Mouse (Mus musculus) right cerebral cortex, postnatal 25 days (tissue): ENCODE results near the gene Dst.

Experiments
- DNase-seq: peaks from one replicate; pipeline ENCODE4 v3.0.0; 2022

Gene Dst

DNA sequence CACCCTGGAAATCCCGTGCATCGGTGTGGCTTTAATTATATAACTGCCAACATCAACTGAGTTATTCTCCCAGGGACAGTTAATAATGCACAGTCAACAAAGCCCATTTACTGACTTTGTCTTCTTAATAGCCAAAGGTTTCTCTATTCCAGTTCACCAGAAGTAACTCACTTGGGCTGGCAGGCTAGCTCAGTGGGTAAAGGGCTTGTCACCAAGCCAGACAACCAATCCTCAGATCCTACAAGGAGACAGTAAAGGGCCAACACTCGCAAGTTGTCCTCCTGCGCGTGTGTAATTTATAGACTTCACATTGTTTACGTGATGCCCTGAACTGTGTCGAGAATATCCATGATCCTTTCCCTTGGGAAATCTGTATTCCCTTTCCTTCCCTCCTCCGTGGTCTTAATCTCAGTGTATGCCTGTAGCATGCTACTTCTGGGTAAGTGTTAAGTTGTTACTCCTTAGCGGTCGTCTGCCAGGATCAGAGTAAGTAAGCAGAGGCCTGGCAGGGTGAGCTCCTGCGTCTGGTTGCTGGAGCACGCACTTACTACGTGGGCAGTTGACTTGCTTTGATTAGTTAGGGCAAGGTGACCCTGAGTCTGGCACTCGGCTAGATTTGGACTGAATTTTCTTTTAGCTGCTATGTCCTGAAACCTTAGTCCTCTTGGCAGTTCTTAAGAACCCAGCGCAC, 338.1 kb downstream of the Dst start:
- DNase-seq = no peak

DNA sequence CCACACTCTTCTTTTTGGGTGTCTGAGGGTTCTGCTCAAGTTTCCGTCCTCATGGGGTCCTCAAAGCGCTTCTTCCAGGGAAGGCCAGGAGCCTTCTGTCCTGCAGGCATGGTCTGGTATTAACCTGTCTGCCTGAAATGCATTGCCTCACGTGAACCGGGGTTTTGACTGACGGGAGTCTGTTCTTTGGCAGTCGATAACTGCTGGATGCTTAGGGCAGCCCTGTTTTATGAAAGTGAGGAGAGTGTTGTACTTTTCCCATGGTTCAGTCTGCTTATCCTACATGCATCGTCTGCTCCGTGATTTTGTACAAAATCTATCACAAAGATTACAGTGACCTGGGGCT, 338.6 kb downstream of the Dst start:
- no peak for DNase-seq

GRCm38 (mm10) chr1:34251137-34251536, 343.1 kb downstream of the Dst start:
- no peak for DNase-seq

DNA sequence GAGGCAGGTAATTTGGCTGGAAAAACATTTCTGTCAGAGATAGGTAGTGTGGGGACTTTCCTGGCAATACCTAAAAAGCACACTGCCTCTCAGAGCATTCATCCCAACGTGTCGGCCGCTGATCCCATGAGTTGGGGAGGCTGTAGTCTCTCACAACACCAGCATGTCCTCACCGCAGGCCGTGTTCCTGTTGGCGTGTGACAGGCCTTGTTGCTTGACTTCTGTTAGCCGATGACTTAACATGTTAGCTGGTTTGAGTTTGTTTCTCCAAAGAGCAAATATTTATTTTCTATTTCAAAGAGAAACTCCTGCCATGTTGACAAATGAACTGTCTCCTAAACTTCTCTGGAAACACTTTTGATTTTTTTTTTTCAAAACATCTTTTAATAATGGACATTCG, 344.2 kb downstream of the Dst start:
- DNase-seq = no peak

- DNase-seq = no peak
Measured at GRCm38 (mm10) chr1:34253876-34254275, 345.9 kb downstream of the Dst start.

GRCm38 (mm10) chr1:34259898-34260297, 351.9 kb downstream of the Dst start:
- DNase-seq = no peak

- no peak for DNase-seq
Measured at GRCm38 (mm10) chr1:34261011-34261410, 353.0 kb downstream of the Dst start.

GRCm38 (mm10) chr1:34268520-34268919, 360.5 kb downstream of the Dst start:
- DNase-seq = no peak

DNA sequence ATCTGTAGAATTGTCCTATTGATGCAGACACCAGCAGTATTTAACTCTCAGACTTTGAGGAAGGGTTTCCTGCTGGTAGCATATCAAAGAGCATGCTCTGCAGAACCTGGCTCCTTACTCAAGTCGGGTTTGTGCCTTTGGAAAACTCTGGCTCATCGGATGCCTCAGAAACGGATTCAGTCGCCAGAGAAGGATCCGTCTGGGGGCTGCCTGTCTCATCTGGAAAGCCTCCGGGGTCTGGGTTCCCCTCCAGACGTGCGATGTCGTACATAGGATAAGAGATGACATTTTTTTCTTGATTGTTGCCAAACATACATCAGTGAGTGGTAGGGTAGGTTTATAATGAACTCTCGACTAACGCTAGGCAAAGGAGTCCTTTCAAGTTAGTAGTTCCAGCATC, 361.6 kb downstream of the Dst start:
- no peak for DNase-seq

DNA sequence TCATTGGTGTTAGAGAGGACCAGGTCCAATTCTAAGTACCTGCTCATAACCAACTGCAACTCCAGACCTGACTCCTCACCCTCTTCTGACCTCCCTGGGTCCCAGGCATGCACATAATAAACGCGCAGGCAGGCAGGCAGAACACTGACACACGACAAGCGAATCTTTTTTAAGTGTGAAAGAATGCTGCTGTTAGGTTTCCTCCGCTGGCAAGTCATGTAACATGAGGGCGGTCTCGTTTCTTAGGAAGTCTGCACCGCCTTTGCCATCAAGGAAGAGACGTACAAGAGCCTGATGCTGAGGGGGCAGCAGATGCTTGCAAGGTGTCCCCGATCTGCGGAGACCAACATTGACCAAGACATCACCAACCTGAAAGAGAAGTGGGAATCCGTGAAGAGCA, 365.9 kb downstream of the Dst start:
- DNase-seq = no peak

- no peak for DNase-seq
Measured at GRCm38 (mm10) chr1:34275787-34276186, 367.8 kb downstream of the Dst start.

- DNase-seq = no peak
Measured at GRCm38 (mm10) chr1:34276756-34277155, 368.7 kb downstream of the Dst start.

GRCm38 (mm10) chr1:34277259-34277658, 369.2 kb downstream of the Dst start:
- DNase-seq = no peak

DNA sequence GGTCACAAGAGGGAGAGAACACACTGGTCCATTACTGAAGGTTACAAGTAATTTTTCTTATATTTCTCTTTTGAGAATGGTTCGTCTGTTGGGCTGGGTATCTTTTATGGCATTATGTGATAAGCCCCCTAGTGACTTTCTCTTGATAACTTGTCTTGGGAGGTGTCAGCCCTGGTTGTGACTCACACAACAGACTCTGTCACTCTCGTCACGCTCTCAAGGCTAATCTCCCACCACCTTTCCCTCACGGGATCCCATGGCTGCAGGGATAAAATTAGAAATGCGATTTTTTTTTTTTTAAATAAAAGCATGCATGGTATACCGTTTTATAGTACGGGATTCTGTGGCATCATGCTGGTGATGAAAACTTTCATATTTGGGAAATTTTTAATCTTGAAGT, 375.5 kb downstream of the Dst start:
- no peak for DNase-seq

DNA sequence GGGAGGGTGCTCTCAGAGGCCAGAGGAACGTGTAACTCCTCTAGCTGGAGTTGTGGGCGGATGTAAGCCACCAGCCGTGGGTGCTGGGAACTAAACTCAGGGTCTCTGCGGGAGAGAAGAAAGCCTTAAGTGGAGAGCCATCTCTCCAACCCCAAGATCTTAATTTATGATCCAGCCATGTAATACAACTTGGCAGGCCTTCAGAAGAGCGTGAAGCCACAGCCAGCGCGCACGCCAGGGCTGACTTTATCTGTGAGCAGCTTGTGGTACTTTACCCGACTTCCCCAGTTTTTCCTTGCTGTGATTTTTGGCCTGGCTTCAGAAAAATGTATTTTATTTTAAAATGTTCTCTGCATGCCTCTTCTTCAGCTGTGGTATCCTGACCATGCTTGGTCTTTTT, 377.0 kb downstream of the Dst start:
- DNase-seq = no peak

- no peak for DNase-seq
Measured at GRCm38 (mm10) chr1:34287731-34288130, 379.7 kb downstream of the Dst start.

DNA sequence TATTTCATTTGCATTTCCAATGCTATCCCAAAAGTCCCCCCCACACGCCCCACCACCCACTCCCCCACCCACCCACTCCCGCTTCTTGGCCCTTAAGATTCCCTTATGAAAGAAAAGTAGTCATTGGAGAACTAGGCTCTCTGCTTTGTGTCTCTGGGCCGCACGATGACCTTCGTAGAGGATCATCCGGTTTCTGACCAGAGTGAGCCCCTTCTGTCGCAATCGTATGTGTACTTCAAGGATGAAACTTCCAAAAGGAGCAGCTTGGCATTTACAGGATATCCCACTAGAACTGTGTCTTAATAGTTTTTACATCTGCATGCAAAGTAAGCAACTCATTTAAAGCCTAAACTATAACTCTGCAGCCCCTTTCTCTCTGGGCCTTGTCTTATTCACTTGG, 380.2 kb downstream of the Dst start:
- no peak for DNase-seq

DNA sequence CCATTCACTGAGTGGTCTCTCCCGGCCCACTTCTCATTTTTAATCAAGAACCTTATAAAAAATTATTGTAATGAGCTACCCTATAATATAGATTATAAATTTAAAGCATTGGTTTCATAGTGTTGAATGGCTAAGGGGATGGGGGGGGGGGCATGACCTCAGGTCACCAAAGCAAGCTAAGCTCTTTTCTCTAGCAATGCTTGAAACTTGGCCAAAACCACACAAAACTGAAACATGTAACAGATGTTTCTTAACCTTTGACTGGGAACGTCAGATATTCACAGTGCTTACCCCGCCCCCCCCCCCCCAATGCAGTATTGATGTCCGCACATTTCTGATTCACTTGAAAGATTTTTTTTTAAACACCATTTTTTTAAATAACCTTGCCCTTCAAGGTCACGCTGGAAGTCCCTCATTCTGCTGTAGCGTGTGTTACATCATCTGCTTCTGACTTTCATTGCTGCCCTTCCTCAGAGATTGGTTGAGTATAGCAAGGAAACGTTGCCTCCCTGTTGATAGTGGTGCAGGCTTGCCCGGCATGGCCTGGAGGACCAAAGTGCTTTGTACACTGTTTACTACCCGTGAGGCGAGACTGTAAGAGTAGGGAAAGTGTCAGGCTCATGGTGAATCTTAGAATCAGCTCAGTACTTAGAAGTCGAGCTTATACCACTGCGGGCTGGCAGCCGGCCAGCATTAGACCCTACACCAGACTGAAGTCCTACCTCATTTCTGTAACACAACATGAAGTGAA, 380.9 kb downstream of the Dst start:
- no peak for DNase-seq

GRCm38 (mm10) chr1:34289472-34289748, 381.4 kb downstream of the Dst start:
- no peak for DNase-seq

- DNase-seq = no peak
Measured at GRCm38 (mm10) chr1:34290321-34290720, 382.3 kb downstream of the Dst start.

DNA sequence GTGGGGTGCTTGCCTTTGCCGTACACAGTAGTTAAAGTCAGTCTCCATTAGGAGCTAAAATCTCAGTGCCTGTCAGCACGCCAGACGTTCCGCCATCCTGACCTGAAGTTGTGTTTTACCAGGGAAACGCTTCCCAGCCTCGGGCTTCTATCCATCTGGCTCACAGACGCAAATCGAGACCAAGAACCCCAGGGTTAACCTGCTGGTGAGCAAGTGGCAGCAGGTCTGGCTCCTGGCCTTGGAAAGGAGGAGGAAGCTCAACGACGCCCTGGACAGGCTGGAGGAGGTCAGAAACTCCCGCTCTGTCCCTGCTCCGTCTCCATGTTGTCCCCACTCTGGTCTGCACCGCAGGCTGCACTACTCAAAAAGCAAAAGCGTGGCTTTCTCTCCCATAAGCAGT, 385.2 kb downstream of the Dst start:
- no peak for DNase-seq

- no peak for DNase-seq
Measured at GRCm38 (mm10) chr1:34297636-34298035, 389.6 kb downstream of the Dst start.

DNA sequence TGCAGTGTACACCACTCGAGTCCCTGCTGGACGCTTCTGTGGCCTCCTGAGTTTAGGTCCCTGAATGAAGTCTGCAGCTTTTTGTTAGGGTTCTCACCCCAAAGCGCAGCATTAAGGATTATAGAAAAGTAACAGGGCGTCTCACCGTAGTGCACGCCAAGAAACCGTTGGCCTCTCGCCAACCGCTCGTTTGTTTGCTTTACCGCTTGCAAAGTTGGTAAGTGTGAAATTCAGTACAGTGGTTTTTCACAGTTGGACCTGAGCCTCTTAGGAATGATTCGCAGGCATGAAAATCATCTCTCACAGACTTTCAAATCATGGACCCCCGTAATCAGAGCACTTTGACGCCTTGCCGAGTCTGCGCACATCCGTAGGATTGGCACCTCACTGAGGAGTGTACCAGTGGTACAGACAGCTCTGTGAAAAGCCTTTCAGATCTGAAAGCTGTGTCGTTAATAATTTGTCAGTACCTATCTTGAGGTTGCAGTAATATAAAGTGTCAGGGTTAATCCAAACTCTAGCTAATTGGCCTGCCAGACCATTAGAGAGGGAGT, 390.7 kb downstream of the Dst start:
- DNase-seq = peak; percentile 49

- DNase-seq = no peak
Measured at GRCm38 (mm10) chr1:34299507-34299906, 391.5 kb downstream of the Dst start.
